Mouse (Mus musculus) kidney, adult 18-20 months (tissue): ENCODE measurements around the gene Wdr59.
A peak's percentile ranks its signal among the peaks of the same experiment; 100 is the strongest.
"Not testable (repeated sequence)": the region's sequence is repeated elsewhere in the genome, so short reads cannot be mapped to it uniquely, and the experiment has no call there.

ENCODE experiments used
- DNase-seq: peaks from one replicate; pipeline ENCODE4 v3.0.0; 2021

Gene Wdr59

GRCm38 (mm10) chr8:111537765-111538158 lies 15.9 kb upstream of the Wdr59 start:
- DNase-seq, result no peak

- DNase-seq, result peak; percentile 51
Measured at GRCm38 (mm10) chr8:111536978-111537764, 15.3 kb upstream of the Wdr59 start.

- DNase-seq, result peak; percentile 80
Measured at GRCm38 (mm10) chr8:111536031-111536977, 14.4 kb upstream of the Wdr59 start, which contains the start of gene Znrf1. Gene Znrf1 (plus strand): TSS chr8:111536097.

- DNase-seq, result no peak
Measured at GRCm38 (mm10) chr8:111535491-111535890, 13.6 kb upstream of the Wdr59 start.

- DNase-seq, result no peak
Measured at GRCm38 (mm10) chr8:111533503-111533902, 11.6 kb upstream of the Wdr59 start.

DNA sequence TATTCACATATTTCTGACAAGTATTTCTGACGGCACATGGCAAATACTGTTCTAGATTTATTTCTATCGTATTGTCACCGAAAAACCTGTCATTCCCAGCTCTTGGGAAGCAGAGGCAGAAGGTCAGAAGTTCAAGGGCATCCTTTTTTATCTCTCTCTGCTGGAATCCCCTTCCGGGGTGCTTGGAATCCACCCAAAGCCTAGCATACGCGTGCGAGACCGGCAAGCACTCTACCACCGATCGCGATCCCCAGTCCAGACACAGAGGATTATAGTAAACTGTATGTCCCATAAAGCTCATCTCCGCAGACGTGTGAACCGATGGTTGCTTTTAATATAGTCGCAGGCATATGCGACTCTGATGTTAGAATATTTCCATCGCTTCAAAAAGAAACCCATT lies 9.7 kb upstream of the Wdr59 start:
- DNase-seq, result no peak

GRCm38 (mm10) chr8:111531191-111531590 lies 9.3 kb upstream of the Wdr59 start:
- no peak for DNase-seq

DNA sequence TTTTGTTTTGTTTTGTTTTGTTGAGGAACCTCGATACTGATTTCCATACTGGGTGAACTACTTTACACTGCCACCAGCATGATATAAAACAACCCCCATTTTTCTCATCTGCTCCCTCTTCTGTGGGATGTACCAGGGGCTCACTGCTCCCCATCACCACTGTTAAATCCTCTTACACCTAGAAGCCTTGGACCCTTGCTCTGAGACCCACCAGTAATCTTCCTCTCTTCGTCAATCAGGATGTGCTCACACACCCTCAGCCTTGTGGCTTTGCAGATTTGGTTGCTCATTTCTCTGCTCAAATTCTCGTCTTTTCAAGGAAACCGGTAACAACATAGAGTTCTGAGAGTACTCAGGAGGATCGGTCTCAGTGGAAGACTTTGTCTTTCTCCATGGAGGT lies 6.2 kb upstream of the Wdr59 start:
- no peak for DNase-seq

GRCm38 (mm10) chr8:111527149-111527548 lies 5.3 kb upstream of the Wdr59 start:
- DNase-seq, result no peak

- no peak for DNase-seq
Measured at GRCm38 (mm10) chr8:111526403-111527024, 4.6 kb upstream of the Wdr59 start.

DNA sequence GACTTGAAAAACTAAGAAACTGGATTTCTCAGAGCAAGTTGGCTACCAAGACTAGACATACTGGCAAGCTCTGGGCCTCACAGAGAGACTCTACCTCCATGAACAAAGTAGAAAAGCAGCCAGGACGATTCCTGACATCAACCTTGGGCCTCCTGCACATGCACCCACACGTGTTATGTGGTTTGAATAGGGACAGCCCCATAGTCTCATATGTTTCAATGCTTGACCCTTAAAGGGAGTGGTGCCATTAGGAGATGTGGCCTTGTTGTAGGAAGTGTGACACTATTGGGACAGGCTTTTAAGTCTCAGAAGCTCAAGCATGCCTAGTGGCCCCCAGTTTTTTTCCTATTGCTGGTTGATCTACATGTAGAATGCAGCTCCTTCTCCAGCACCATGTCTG lies 4.4 kb downstream of the Wdr59 start:
- no peak for DNase-seq

DNA sequence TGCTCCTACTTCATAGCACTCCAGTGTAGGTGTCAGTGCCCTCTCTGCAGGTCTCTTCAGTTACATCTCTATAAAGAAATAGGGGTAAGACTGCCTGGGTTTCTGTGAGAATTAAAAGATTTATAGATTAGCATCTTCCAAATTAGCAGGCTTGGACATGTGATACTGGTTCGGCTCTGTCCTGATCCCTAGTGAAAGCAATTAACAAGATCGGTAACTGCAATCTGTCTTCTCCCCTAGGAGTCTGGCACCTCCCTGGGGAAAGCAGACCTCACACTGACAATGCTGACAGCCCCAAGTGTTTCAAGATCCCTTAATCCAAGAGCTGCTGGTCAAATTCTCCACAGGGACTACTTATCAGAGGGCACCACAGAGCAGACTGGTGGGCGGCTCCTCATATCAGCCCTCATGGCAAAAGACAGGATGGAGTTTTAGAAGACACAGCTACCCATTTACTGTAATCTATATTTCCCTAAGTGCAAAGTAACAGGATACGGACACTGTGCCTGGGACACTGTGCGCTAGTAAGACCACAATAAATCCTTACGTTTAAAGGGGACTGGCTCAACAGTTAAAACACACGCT lies 5.3 kb downstream of the Wdr59 start:
- DNase-seq, result no peak

DNA sequence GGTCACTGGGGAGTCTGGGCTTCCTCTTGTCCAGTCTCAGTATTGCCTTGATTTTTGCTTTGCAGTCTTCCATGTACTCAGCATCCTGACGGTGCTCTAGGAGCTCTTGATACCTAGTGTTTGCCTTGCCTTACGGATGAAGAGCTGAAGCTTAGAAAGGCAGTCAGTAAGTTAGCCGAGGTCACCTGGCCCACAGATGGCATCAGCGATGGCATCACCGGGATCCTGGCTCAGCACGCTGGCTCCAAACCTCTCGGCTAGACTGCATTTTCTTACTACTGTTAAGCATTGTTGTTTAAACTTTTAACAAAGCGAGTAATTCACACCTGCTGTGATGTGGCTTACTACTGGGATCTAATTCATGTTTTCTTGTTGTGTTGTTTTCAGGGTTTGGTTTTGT lies 8.4 kb downstream of the Wdr59 start:
- no peak for DNase-seq

- DNase-seq, result no peak
Measured at GRCm38 (mm10) chr8:111512941-111513340, 9.0 kb downstream of the Wdr59 start.

GRCm38 (mm10) chr8:111510401-111510800 lies 11.5 kb downstream of the Wdr59 start:
- DNase-seq, result no peak

DNA sequence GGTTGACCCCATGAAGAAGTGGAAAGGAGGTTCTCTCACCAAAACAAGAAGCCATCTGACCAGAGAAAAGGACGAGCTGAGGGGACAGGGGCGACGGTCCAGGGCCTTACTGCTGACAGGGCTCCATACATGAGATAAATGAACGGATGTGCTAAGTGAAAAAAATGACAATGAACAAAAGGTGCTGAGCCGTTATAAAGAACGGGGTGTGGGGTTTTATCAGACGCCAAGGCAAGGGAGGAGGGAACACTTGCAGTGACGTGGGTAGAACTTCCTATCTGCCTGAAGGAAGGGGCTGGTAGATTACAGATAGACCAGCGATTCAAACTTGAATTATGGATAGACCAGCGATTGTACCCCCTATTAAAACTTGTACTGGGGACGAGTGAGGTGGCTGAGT lies 12.6 kb downstream of the Wdr59 start:
- DNase-seq, result no peak

GRCm38 (mm10) chr8:111508566-111508965 lies 13.3 kb downstream of the Wdr59 start:
- DNase-seq, result no peak

DNA sequence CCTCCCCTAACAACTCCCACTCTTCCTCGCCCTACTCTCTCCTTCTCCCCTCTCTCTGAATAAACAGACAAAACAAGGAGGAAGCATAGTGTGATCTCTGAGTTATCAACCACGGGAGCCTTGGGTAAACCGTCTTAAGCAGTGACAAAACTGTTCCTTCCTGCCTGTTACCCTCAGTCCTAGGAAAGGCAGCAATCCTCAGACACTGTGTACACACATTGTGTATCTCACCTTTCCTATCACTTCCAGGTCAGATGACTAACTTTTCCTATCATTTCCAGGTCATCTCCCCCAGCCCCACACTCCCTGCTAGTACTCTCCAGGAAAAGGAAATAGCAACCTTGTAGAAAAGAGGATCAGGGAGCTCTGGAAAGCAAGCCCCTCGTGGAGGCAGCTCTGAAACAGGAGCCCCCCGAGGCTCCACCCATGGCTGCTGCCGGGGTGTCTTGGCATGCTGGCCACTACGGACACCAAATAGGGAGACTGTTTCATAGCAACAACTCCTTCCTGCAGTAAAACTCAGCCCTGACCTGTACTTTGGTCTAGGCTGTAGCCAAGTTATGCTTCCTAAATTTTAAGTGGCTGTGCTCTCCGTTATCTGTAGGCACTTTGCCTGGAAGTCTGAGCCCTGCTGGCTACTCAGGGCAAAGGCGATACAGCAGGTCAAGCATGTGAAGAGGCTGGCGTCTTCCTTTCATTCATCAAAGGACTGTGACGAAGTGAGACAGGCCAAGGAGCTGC lies 20.0 kb downstream of the Wdr59 start:
- no peak for DNase-seq

DNA sequence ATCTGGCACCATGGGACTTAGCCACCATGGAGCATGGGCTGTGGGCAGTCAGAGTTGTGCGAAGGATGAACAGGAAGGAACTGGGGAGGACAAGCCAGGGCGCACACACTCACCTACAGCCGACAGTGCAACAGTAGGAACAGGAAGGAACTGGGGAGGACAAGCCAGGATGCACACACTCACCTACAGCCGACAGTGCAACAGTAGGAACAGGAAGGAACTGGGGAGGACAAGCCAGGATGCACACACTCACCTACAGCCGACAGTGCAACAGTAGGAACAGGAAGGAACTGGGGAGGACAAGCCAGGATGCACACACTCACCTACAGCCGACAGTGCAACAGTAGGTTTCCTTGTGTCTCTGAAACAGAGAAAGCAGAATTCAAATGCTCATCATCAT lies 23.6 kb downstream of the Wdr59 start:
- DNase-seq, result not testable (repeated sequence)

DNA sequence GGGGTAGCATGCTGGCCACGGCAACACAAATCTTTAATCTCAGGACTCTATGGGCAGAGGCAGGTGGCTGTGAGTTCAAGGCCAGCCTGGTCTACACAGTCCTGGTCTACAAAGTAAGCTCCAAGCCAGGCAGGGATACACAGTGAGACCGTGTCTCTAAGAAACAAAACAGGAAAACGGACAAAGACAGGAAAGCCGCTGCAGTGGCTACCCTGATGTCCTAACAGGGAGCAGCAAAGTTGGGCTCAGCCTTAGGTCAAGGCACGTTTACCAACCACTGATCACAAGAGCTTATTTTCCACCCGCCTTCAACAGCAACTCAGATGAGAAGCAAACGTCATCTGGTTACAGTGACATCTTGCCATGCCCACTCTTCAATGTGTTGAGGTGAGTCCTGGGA lies 25.6 kb downstream of the Wdr59 start:
- DNase-seq, result no peak

- no peak for DNase-seq
Measured at GRCm38 (mm10) chr8:111493176-111493575, 28.7 kb downstream of the Wdr59 start.

GRCm38 (mm10) chr8:111492508-111492907 lies 29.4 kb downstream of the Wdr59 start:
- DNase-seq, result no peak
